ENCODE assay signal across 19 mouse cellular contexts in genomic region chr2:51563240-51563639, GRCm38 (mm10).
DNase-seq lines count a peak whose midpoint lies in the region; ATAC-seq lines count a peak whose summit lies in the region.
"Had no signal": no experiment of that assay in that cellular context is flagged by ENCODE, and none has a peak within 500 bp of the region (broad histone marks: within the 10 kb centered on the region; RNA-seq: fewer than 3 reads in every experiment).

No protein-coding gene starts in this region.

- DNase-seq in heart, postnatal 4 days = peak; percentile 4
- DNase-seq in lung, postnatal 36 days = no peak
- no peak for DNase-seq in ovary, postnatal 14 days (ENCODE audit: low spot score)
- DNase-seq: adrenal gland, postnatal 36 days; cerebellum, adult 2 months; gastrocnemius, postnatal 36 days; layer of hippocampus, adult 9-11 months; right cerebral cortex, postnatal 25 days; thymus, postnatal 25 days had no signal

- 94% methylated on average over 1 of the region's 1 CpGs for WGBS in heart, embryonic 12.5 days
- 64% methylated on average over 1 of the region's 1 CpGs for WGBS in lung, embryonic 15.5 days
- 52% methylated on average over 1 of the region's 1 CpGs for WGBS in embryonic facial prominence, embryonic 12.5 days
- WGBS in limb, embryonic 12.5 days = 79% methylated on average over 1 of the region's 1 CpGs

- H3K27ac ChIP-seq in heart, embryonic 12.5 days (ENCODE audit: poor library complexity, severe bottlenecking) = no peak overlapping the region
- no peak overlapping the region for H3K27ac ChIP-seq in lung, embryonic 15.5 days
- H3K27ac ChIP-seq in embryonic facial prominence, embryonic 12.5 days = 0 out of 2 replicates have a peak overlapping the region, but pooled peaks have one; percentile 24
- peak overlapping the region; percentile 19; the same call in 1 of the 2 replicates for H3K27ac ChIP-seq in limb, embryonic 12.5 days
- H3K27ac ChIP-seq: forebrain, embryonic 13.5 days; heart, embryonic 15.5 days; midbrain, embryonic 12.5 days; neural tube, embryonic 13.5 days had no signal

- no peak for ATAC-seq in heart, embryonic 12.5 days (ENCODE audit: insufficient number of reproducible peaks, low FRiP score)
- peak; percentile 27; the same call in 1 of the 2 replicates for ATAC-seq in lung, embryonic 15.5 days (ENCODE audit: borderline replicate concordance, extremely low read depth, low FRiP score, low TSS enrichment)
- no peak for ATAC-seq in embryonic facial prominence, embryonic 12.5 days (ENCODE audit: insufficient number of reproducible peaks, insufficient read depth, low FRiP score, low TSS enrichment)
- no peak for ATAC-seq in limb, embryonic 12.5 days (ENCODE audit: insufficient number of reproducible peaks, insufficient read depth, low FRiP score, low TSS enrichment, low read depth)
- ATAC-seq in inflammation-experienced regulatory T-cells, adult 6 months = no peak
- ATAC-seq: forebrain, embryonic 13.5 days had no signal

- no peaks in the 10 kb centered on the region for H3K9me3 ChIP-seq in heart, embryonic 12.5 days (replicated peaks)
- H3K9me3 ChIP-seq in lung, embryonic 15.5 days = no peaks in the 10 kb centered on the region
- H3K9me3 ChIP-seq in embryonic facial prominence, embryonic 12.5 days = no peaks in the 10 kb centered on the region
- H3K9me3 ChIP-seq in limb, embryonic 12.5 days = no peaks in the 10 kb centered on the region
- H3K9me3 ChIP-seq: forebrain, embryonic 13.5 days; heart, embryonic 15.5 days; midbrain, embryonic 12.5 days; neural tube, embryonic 13.5 days had no signal

- H3K4me1 ChIP-seq in heart, embryonic 12.5 days (replicated peaks) = peaks cover 8% of the 10 kb centered on the region; the same call in 1 of the 2 replicates
- H3K4me1 ChIP-seq in lung, embryonic 15.5 days = no peaks in the 10 kb centered on the region
- H3K4me1 ChIP-seq in embryonic facial prominence, embryonic 12.5 days = peaks cover 13% of the 10 kb centered on the region; the same call in 1 of the 2 replicates
- peaks cover 25% of the 10 kb centered on the region for H3K4me1 ChIP-seq in limb, embryonic 12.5 days (replicated peaks)
- H3K4me1 ChIP-seq: forebrain, embryonic 13.5 days; heart, embryonic 15.5 days; midbrain, embryonic 12.5 days had no signal

- no peaks in the 10 kb centered on the region for H3K36me3 ChIP-seq in heart, embryonic 12.5 days
- H3K36me3 ChIP-seq in lung, embryonic 15.5 days = no peaks in the 10 kb centered on the region
- no peaks in the 10 kb centered on the region for H3K36me3 ChIP-seq in embryonic facial prominence, embryonic 12.5 days
- no peaks in the 10 kb centered on the region for H3K36me3 ChIP-seq in limb, embryonic 12.5 days
- H3K36me3 ChIP-seq: heart, embryonic 15.5 days; midbrain, embryonic 12.5 days; neural tube, embryonic 13.5 days had no signal

- no peak overlapping the region for H3K9ac ChIP-seq in heart, embryonic 12.5 days
- no peak overlapping the region for H3K9ac ChIP-seq in lung, embryonic 15.5 days
- no peak overlapping the region for H3K9ac ChIP-seq in embryonic facial prominence, embryonic 12.5 days
- H3K9ac ChIP-seq in limb, embryonic 12.5 days (replicated peaks) = no peak overlapping the region
- H3K9ac ChIP-seq: forebrain, embryonic 13.5 days; heart, embryonic 15.5 days; midbrain, embryonic 12.5 days; neural tube, embryonic 13.5 days had no signal

- no peak overlapping the region for H3K4me3 ChIP-seq in heart, embryonic 12.5 days
- no peak overlapping the region for H3K4me3 ChIP-seq in lung, embryonic 15.5 days
- no peak overlapping the region for H3K4me3 ChIP-seq in embryonic facial prominence, embryonic 12.5 days
- H3K4me3 ChIP-seq in limb, embryonic 12.5 days (replicated peaks) = no peak overlapping the region
- H3K4me3 ChIP-seq: forebrain, embryonic 13.5 days; heart, embryonic 15.5 days; midbrain, embryonic 12.5 days; neural tube, embryonic 13.5 days had no signal

- H3K27me3 ChIP-seq in heart, embryonic 12.5 days (replicated peaks) = no peaks in the 10 kb centered on the region
- H3K27me3 ChIP-seq in lung, embryonic 15.5 days = no peaks in the 10 kb centered on the region
- no peaks in the 10 kb centered on the region for H3K27me3 ChIP-seq in embryonic facial prominence, embryonic 12.5 days
- no peaks in the 10 kb centered on the region for H3K27me3 ChIP-seq in limb, embryonic 12.5 days
- H3K27me3 ChIP-seq: forebrain, embryonic 13.5 days; heart, embryonic 15.5 days; midbrain, embryonic 12.5 days; neural tube, embryonic 13.5 days had no signal

- H3K4me2 ChIP-seq in heart, embryonic 12.5 days = no peak overlapping the region
- no peak overlapping the region for H3K4me2 ChIP-seq in lung, embryonic 15.5 days
- no peak overlapping the region for H3K4me2 ChIP-seq in embryonic facial prominence, embryonic 12.5 days (replicated peaks)
- H3K4me2 ChIP-seq in limb, embryonic 12.5 days = no peak overlapping the region
- H3K4me2 ChIP-seq: forebrain, embryonic 13.5 days; heart, embryonic 15.5 days; liver, embryonic 11.5 days; midbrain, embryonic 12.5 days; neural tube, embryonic 13.5 days had no signal

Comparison
In these comparisons a context has a peak if more than half of its experiments do, and no peak if none do; other contexts are left out.
1. H3K27ac ChIP-seq: peak in embryonic facial prominence, embryonic 12.5 days (single experiment) and limb, embryonic 12.5 days (single experiment); none in heart, embryonic 12.5 days (single experiment) and lung, embryonic 15.5 days (single experiment).